Mouse (Mus musculus) layer of hippocampus, postnatal 36 days (tissue): Measurements from ENCODE around the gene Lingo1. TPM values are rescaled to one million over a fixed set of nuclear protein-coding genes. Genes with fewer than 3 reads are reported as not detected.

Source experiments
- DNase-seq, 2 experiments: peaks; one replicate each; pipeline ENCODE4 v3.0.0; 2022
- total RNA-seq, 2 experiments: library from RNA; stranded (reverse); gene quantifications; 2 replicates each; pipeline ENCODE4 v1.2.3; 2021

Lingo1 gene
- total RNA-seq, 2 experiments from 2014 or later: 235 to 257 TPM

- no peak for DNase-seq
These were observed 195.6 kb downstream of the Lingo1 start for GRCm38 (mm10) chr9:56600655-56601054.

- no peak for DNase-seq
These were observed 203.6 kb downstream of the Lingo1 start for GRCm38 (mm10) chr9:56592639-56593038.

- no peak for DNase-seq
These were observed 204.9 kb downstream of the Lingo1 start for GRCm38 (mm10) chr9:56591248-56591888.

- DNase-seq: no peak
These were observed 206.5 kb downstream of the Lingo1 start for GRCm38 (mm10) chr9:56589762-56590161.

- no peak for DNase-seq
These were observed 212.2 kb downstream of the Lingo1 start for GRCm38 (mm10) chr9:56584043-56584424.

GRCm38 (mm10) chr9:56583139-56584042 is 212.9 kb downstream of the Lingo1 start:
- no peak for DNase-seq

- no peak for DNase-seq
These were observed 213.6 kb downstream of the Lingo1 start for GRCm38 (mm10) chr9:56582628-56583027.

- peak in 1 of 2 experiments; percentile 16 for DNase-seq
These were observed 214.6 kb downstream of the Lingo1 start for GRCm38 (mm10) chr9:56581700-56582099.

GRCm38 (mm10) chr9:56581016-56581415 is 215.3 kb downstream of the Lingo1 start:
- DNase-seq: no peak

GRCm38 (mm10) chr9:56580101-56580500 is 216.2 kb downstream of the Lingo1 start:
- no peak for DNase-seq

GRCm38 (mm10) chr9:56577405-56577804 is 218.9 kb downstream of the Lingo1 start:
- DNase-seq: no peak

GRCm38 (mm10) chr9:56572534-56573479 is 223.5 kb downstream of the Lingo1 start:
- DNase-seq: peak in 1 of 2 experiments; percentile 19

Other genes with a start within 250 kb of the Lingo1 start
- not detected for gene Odf3l1, start 68.2 kb upstream of the Lingo1 start, total RNA-seq
- 10 to 100 TPM; 18.0 to 19.7 TPM for gene Cspg4, start 68.6 kb upstream of the Lingo1 start, total RNA-seq
- 1 to 10 TPM; 9.1 to 9.2 TPM for gene Snx33, start 131.9 kb upstream of the Lingo1 start, total RNA-seq
- gene Imp3, start 141.0 kb upstream of the Lingo1 start, total RNA-seq: 10 to 100 TPM; 54.7 to 56.3 TPM
- 10 to 100 TPM; 15.4 to 17.9 TPM for gene Snupn, start 154.4 kb upstream of the Lingo1 start, total RNA-seq
- gene Ptpn9, start 198.5 kb upstream of the Lingo1 start, total RNA-seq: 10 to 100 TPM; 30.4 to 31.7 TPM